Mouse (Mus musculus): Measurements from ENCODE around the gene Eif2b3. TPM values are rescaled to one million over a fixed set of nuclear protein-coding genes. Genes with fewer than 3 reads are reported as not detected.
A peak's percentile ranks its signal among the peaks of the same experiment; 100 is the strongest.

Eif2b3 gene
- polyA plus RNA-seq, 1 experiment = 0.58 TPM

DNA sequence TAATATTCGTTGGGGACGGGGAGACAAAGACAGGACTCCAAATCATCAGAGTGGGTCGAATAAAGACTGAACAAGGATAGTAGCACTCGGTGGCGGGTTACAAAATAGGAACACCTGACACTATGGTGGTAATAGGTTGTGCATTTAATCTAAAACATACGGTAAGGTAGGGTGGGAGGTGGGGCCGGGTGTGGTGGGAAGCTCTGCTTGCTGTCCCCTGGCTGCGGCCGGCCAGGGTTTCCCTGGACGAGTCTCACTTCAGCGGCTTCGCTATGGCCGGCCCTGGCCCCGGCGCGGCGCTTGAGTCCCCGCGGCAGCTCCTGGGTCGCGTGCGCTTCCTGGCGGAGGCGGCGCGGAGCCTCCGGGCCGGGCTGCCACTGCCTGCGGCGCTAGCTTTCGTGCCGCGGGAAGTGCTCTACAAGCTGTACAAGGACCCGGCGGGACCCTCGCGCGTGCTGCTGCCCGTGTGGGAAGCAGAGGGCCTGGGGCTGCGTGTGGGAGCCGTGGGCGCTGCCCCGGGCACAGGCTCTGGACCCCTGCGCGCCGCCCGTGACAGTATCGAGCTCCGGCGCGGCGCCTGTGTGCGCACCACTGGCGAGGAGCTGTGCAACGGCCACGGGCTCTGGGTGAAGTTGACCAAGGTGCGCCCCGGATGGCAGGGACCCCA lies 23.9 kb upstream of the Eif2b3 start, which contains the start of gene Hectd3:
Gene Hectd3 (plus strand): TSS at position 187 of the 667 bp plus-strand sequence.
- Histone ChIP-seq H3K9me3 (ENCODE audit: control insufficient read depth, low read length) (no peaks in the 10 kb centered on the region), H3K27me3 (ENCODE audit: control insufficient read depth) (no peaks in the 10 kb centered on the region), H3K36me3 (ENCODE audit: control insufficient read depth) (peaks cover 72% of the 10 kb centered on the region), H3K4me3 (replicated peaks) (peak within 1 kb of the TSS; percentile 90), H3K4me1 (ENCODE audit: control insufficient read depth) (peaks cover 57% of the 10 kb centered on the region)
- no peak for TF ChIP-seq TAL1 (IDR thresholded peaks at IDR 0.05; ENCODE audit: low read length)
- no peak for TF ChIP-seq GATA1 (IDR thresholded peaks at IDR 0.05; ENCODE audit: low read length)

- H3K4me3 ChIP-seq (replicated peaks) = peak overlapping the region; percentile 90
- H3K4me1 ChIP-seq (ENCODE audit: control insufficient read depth) = peaks cover 52% of the 10 kb centered on the region
- no peaks in the 10 kb centered on the region for H3K27me3 ChIP-seq (ENCODE audit: control insufficient read depth)
- H3K36me3 ChIP-seq (ENCODE audit: control insufficient read depth) = peaks cover 72% of the 10 kb centered on the region
- TF ChIP-seq TAL1 (IDR thresholded peaks at IDR 0.05; ENCODE audit: low read length) (no peak), GATA1 (IDR thresholded peaks at IDR 0.05; ENCODE audit: low read length) (no peak)
- H3K9me3 ChIP-seq (ENCODE audit: control insufficient read depth, low read length) = no peaks in the 10 kb centered on the region
These were observed 23.4 kb upstream of the Eif2b3 start for GRCm38 (mm10) chr4:116995798-116996135.

DNA sequence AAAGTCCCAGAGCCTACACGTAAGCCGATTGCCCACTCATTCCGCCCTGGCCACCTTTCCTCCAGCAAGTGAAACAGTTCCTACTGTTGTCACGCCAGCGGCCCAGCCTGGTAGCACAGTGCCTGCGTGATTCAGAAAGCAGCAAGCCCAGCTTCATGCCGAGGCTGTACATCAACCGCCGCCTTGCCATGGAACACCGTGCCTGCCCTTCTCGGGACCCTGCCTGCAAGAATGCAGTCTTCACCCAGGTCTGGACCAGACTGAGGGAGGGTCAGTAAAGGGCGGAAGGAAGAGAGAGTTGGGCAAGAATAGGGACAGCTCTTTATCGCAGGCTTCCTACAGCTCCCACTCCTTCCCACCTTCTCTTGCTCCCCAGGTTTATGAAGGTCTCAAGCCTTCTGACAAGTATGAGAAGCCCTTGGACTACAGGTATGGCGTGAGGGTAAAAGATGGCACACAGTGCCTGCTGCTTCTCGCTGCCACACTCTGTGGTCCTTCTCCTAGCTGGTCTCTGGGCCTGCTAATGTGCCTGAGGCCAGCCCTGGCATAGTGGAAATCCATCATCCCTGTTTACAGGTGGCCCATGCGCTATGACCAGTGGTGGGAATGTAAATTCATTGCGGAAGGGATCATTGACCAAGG lies 19.6 kb upstream of the Eif2b3 start:
- Histone ChIP-seq H3K36me3 (ENCODE audit: control insufficient read depth) (peaks cover 82% of the 10 kb centered on the region), H3K9me3 (ENCODE audit: control insufficient read depth, low read length) (no peaks in the 10 kb centered on the region), H3K4me1 (ENCODE audit: control insufficient read depth) (peaks cover 34% of the 10 kb centered on the region), H3K4me3 (replicated peaks) (no peak overlapping the region), H3K27me3 (ENCODE audit: control insufficient read depth) (no peaks in the 10 kb centered on the region)
- TF ChIP-seq GATA1 (IDR thresholded peaks at IDR 0.05; ENCODE audit: low read length) (no peak), TAL1 (IDR thresholded peaks at IDR 0.05; ENCODE audit: low read length) (no peak)

- no peak overlapping the region for H3K4me3 ChIP-seq (replicated peaks)
- peaks cover 78% of the 10 kb centered on the region for H3K36me3 ChIP-seq (ENCODE audit: control insufficient read depth)
- H3K27me3 ChIP-seq (ENCODE audit: control insufficient read depth) = no peaks in the 10 kb centered on the region
- no peaks in the 10 kb centered on the region for H3K9me3 ChIP-seq (ENCODE audit: control insufficient read depth, low read length)
- TF ChIP-seq TAL1 (IDR thresholded peaks at IDR 0.05; ENCODE audit: low read length) (no peak), GATA1 (IDR thresholded peaks at IDR 0.05; ENCODE audit: low read length) (no peak)
- H3K4me1 ChIP-seq (ENCODE audit: control insufficient read depth) = peaks cover 16% of the 10 kb centered on the region
These were observed 17.2 kb upstream of the Eif2b3 start for GRCm38 (mm10) chr4:117001957-117002356.

DNA sequence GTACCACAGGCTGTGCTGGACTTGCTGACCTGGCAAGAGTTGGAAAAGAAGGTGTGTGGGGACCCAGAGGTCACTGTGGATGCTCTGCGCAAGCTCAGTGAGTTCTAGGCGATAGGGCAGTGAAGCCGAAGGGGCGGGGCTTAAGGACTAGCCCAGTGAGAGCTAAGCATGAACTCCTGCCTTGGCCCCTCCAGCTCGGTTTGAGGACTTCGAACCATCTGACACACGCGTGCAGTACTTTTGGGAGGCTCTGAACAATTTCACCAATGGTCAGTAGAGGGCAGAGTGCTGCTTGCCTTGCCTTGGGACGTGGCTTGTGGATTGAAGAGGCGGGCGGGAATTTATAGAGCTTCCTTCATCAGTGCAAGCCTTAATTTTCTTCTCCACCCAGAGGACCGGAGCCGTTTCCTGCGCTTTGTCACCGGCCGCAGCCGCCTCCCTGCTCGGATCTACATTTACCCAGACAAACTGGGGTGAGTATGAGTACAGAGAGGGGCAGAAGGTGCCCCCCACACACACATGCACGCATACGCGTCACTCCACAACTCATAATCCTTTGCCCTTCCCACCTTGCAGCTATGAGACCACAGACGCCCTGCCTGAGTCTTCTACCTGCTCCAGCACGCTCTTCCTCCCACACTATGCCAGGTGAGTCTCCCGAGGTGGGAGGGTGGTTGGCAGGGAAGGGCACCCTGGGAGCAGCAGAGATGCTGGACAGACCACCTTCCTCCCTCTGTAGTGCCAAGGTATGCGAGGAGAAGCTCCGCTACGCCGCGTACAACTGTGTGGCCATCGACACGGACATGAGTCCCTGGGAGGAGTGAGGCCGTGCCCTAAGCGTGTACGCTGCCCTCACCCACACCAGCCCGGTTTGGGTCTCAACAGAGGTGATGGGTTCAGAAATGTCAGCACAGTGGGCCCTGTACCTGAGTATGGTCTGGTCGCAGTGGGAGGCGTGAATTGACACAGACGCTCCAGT lies 16.4 kb upstream of the Eif2b3 start:
- Histone ChIP-seq H3K27me3 (ENCODE audit: control insufficient read depth) (no peaks in the 10 kb centered on the region), H3K9me3 (ENCODE audit: control insufficient read depth, low read length) (no peaks in the 10 kb centered on the region), H3K36me3 (ENCODE audit: control insufficient read depth) (peaks cover 72% of the 10 kb centered on the region), H3K4me3 (replicated peaks) (no peak overlapping the region), H3K4me1 (ENCODE audit: control insufficient read depth) (peaks cover 12% of the 10 kb centered on the region)
- TF ChIP-seq GATA1 (IDR thresholded peaks at IDR 0.05; ENCODE audit: low read length) (no peak), TAL1 (IDR thresholded peaks at IDR 0.05; ENCODE audit: low read length) (no peak)

GRCm38 (mm10) chr4:117004649-117005048 lies 14.6 kb upstream of the Eif2b3 start:
- TF ChIP-seq TAL1 (IDR thresholded peaks at IDR 0.05; ENCODE audit: low read length) (no peak), GATA1 (IDR thresholded peaks at IDR 0.05; ENCODE audit: low read length) (no peak)
- peaks cover 4% of the 10 kb centered on the region for H3K27me3 ChIP-seq (ENCODE audit: control insufficient read depth)
- H3K9me3 ChIP-seq (ENCODE audit: control insufficient read depth, low read length) = no peaks in the 10 kb centered on the region
- H3K4me1 ChIP-seq (ENCODE audit: control insufficient read depth) = peaks cover 12% of the 10 kb centered on the region
- no peak overlapping the region for H3K4me3 ChIP-seq (replicated peaks)
- H3K36me3 ChIP-seq (ENCODE audit: control insufficient read depth) = peaks cover 56% of the 10 kb centered on the region

DNA sequence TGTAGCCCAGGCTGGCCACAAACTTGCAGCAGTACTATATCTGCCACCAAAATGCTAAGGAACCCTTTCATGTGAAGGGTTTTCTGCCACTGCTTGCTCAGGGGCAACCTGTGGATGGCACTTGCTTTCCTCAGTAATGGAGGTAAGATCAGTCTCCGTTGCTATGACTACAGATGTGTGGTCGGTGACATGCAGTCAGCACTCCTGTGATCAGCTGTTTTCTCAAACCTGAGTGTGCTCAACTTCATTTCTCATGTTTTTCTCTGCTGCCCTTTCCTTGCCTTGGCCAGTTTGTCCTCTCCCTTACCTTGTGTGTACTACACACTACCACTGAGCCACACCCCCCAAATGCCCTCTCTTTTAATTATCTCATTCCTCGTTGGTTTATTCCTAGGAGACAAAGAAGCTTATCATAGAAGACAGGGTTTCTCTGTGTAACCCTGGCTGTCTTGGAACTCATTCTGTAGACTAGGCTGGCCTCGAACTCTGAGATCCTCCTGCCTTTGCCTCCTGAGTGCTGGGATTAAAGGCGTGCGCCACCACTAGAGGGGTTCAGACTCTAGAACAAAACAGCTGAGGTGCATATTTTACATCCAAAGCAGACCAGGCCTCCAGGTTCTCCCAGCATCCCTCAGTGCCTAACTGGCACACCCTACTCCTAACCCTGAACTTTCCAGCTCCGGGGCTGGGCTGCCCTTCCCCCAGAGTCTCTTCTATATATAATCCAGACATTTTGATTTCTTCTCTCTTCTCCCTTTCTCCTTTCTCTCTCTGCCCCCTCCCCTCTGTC lies 13.4 kb upstream of the Eif2b3 start:
- TF ChIP-seq GATA1 (IDR thresholded peaks at IDR 0.05; ENCODE audit: low read length) = no peak
- no peak for TF ChIP-seq TAL1 (IDR thresholded peaks at IDR 0.05; ENCODE audit: low read length)
- Histone ChIP-seq H3K27me3 (ENCODE audit: control insufficient read depth) (peaks cover 6% of the 10 kb centered on the region), H3K4me3 (replicated peaks) (no peak overlapping the region), H3K4me1 (ENCODE audit: control insufficient read depth) (peaks cover 12% of the 10 kb centered on the region), H3K9me3 (ENCODE audit: control insufficient read depth, low read length) (no peaks in the 10 kb centered on the region), H3K36me3 (ENCODE audit: control insufficient read depth) (peaks cover 44% of the 10 kb centered on the region)

DNA sequence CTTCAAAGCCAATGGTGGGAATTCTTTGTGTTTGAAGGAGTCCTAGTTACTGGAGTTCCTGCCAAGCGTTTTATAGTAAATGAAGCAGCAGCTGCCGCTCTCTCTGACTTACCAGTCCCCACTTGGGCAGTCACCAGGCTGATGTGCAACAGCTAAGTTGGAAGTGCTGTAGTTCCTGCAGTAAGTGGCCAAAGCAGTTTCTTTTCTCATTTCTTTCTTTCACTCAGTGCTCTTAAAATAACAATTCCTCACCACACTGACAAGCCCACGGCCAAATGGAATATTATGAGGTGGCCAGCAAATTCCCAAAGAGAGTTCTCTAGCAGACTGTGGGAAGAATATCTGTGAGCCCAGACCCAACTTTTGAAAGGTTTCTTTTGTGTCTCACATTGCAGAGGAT lies 12.1 kb upstream of the Eif2b3 start:
- peaks cover 6% of the 10 kb centered on the region for H3K27me3 ChIP-seq (ENCODE audit: control insufficient read depth)
- peaks cover 12% of the 10 kb centered on the region for H3K4me1 ChIP-seq (ENCODE audit: control insufficient read depth)
- H3K36me3 ChIP-seq (ENCODE audit: control insufficient read depth) = peaks cover 32% of the 10 kb centered on the region
- no peaks in the 10 kb centered on the region for H3K9me3 ChIP-seq (ENCODE audit: control insufficient read depth, low read length)
- TF ChIP-seq TAL1 (IDR thresholded peaks at IDR 0.05; ENCODE audit: low read length) = no peak
- no peak for TF ChIP-seq GATA1 (IDR thresholded peaks at IDR 0.05; ENCODE audit: low read length)
- H3K4me3 ChIP-seq (replicated peaks) = no peak overlapping the region

All from erythroblast, embryonic 14.5 days (primary cell).